Mouse (Mus musculus): ENCODE measurements around the gene Zfand2a. TPM values are rescaled to one million over a fixed set of nuclear protein-coding genes. Genes with fewer than 3 reads are reported as not detected.
A peak's percentile ranks its signal among the peaks of the same experiment; 100 is the strongest.

Gene Zfand2a
- 21.2 and 28.0 TPM in 2 replicates for polyA plus RNA-seq (2012; rRNA removed)

- peak; percentile 100 for DNase-seq (ENCODE audit: low read depth)
- TF ChIP-seq CTCF (IDR thresholded peaks at IDR 0.05; ENCODE audit: borderline replicate concordance, extremely low read depth, insufficient read depth, insufficient read length) (no peak), POLR2A (IDR thresholded peaks at IDR 0.05; ENCODE audit: borderline replicate concordance, extremely low read depth, insufficient read depth, insufficient read length, poor library complexity, severe bottlenecking) (no peak)
These were observed at the start of gene Zfand2a for GRCm38 (mm10) chr5:139484185-139484814. Gene Zfand2a (minus strand): TSS chr5:139484549.

GRCm38 (mm10) chr5:139528851-139529250, 44.5 kb upstream of the Zfand2a start:
- TF ChIP-seq POLR2A (IDR thresholded peaks at IDR 0.05; ENCODE audit: borderline replicate concordance, extremely low read depth, insufficient read depth, insufficient read length, poor library complexity, severe bottlenecking) (no peak), CTCF (IDR thresholded peaks at IDR 0.05; ENCODE audit: borderline replicate concordance, extremely low read depth, insufficient read depth, insufficient read length) (no peak)
- DNase-seq (ENCODE audit: low read depth): no peak

- TF ChIP-seq POLR2A (IDR thresholded peaks at IDR 0.05; ENCODE audit: borderline replicate concordance, extremely low read depth, insufficient read depth, insufficient read length, poor library complexity, severe bottlenecking) (no peak), CTCF (IDR thresholded peaks at IDR 0.05; ENCODE audit: borderline replicate concordance, extremely low read depth, insufficient read depth, insufficient read length) (no peak)
- no peak for DNase-seq (ENCODE audit: low read depth)
These were observed 37.6 kb upstream of the Zfand2a start for GRCm38 (mm10) chr5:139521987-139522386.

GRCm38 (mm10) chr5:139520069-139520834, 35.9 kb upstream of the Zfand2a start:
- peak; percentile 22 for DNase-seq (ENCODE audit: low read depth)
- TF ChIP-seq POLR2A (IDR thresholded peaks at IDR 0.05; ENCODE audit: borderline replicate concordance, extremely low read depth, insufficient read depth, insufficient read length, poor library complexity, severe bottlenecking): no peak

GRCm38 (mm10) chr5:139516281-139516680, 31.9 kb upstream of the Zfand2a start:
- DNase-seq (ENCODE audit: low read depth): peak; percentile 91
- no peak for TF ChIP-seq POLR2A (IDR thresholded peaks at IDR 0.05; ENCODE audit: borderline replicate concordance, extremely low read depth, insufficient read depth, insufficient read length, poor library complexity, severe bottlenecking)

GRCm38 (mm10) chr5:139512201-139512600, 27.9 kb upstream of the Zfand2a start:
- no peak for DNase-seq (ENCODE audit: low read depth)
- TF ChIP-seq CTCF (IDR thresholded peaks at IDR 0.05; ENCODE audit: borderline replicate concordance, extremely low read depth, insufficient read depth, insufficient read length) (no peak), POLR2A (IDR thresholded peaks at IDR 0.05; ENCODE audit: borderline replicate concordance, extremely low read depth, insufficient read depth, insufficient read length, poor library complexity, severe bottlenecking) (no peak)

- no peak for DNase-seq (ENCODE audit: low read depth)
- TF ChIP-seq CTCF (IDR thresholded peaks at IDR 0.05; ENCODE audit: borderline replicate concordance, extremely low read depth, insufficient read depth, insufficient read length) (no peak; the same call in 1 of the 2 replicates), POLR2A (IDR thresholded peaks at IDR 0.05; ENCODE audit: borderline replicate concordance, extremely low read depth, insufficient read depth, insufficient read length, poor library complexity, severe bottlenecking) (no peak)
These were observed 26.5 kb upstream of the Zfand2a start for GRCm38 (mm10) chr5:139510682-139511366.

GRCm38 (mm10) chr5:139506207-139506606, 21.9 kb upstream of the Zfand2a start:
- DNase-seq (ENCODE audit: low read depth): no peak
- TF ChIP-seq CTCF (IDR thresholded peaks at IDR 0.05; ENCODE audit: borderline replicate concordance, extremely low read depth, insufficient read depth, insufficient read length) (no peak), POLR2A (IDR thresholded peaks at IDR 0.05; ENCODE audit: borderline replicate concordance, extremely low read depth, insufficient read depth, insufficient read length, poor library complexity, severe bottlenecking) (no peak)

- TF ChIP-seq CTCF (IDR thresholded peaks at IDR 0.05; ENCODE audit: borderline replicate concordance, extremely low read depth, insufficient read depth, insufficient read length) (peak; percentile 85), POLR2A (IDR thresholded peaks at IDR 0.05; ENCODE audit: borderline replicate concordance, extremely low read depth, insufficient read depth, insufficient read length, poor library complexity, severe bottlenecking) (no peak)
- peak; percentile 68 for DNase-seq (ENCODE audit: low read depth)
These were observed 20.8 kb upstream of the Zfand2a start for GRCm38 (mm10) chr5:139505073-139505606.

GRCm38 (mm10) chr5:139502281-139502680, 17.9 kb upstream of the Zfand2a start:
- no peak for DNase-seq (ENCODE audit: low read depth)
- TF ChIP-seq CTCF (IDR thresholded peaks at IDR 0.05; ENCODE audit: borderline replicate concordance, extremely low read depth, insufficient read depth, insufficient read length) (no peak), POLR2A (IDR thresholded peaks at IDR 0.05; ENCODE audit: borderline replicate concordance, extremely low read depth, insufficient read depth, insufficient read length, poor library complexity, severe bottlenecking) (no peak)

- peak; percentile 8 for DNase-seq (ENCODE audit: low read depth)
- TF ChIP-seq CTCF (IDR thresholded peaks at IDR 0.05; ENCODE audit: borderline replicate concordance, extremely low read depth, insufficient read depth, insufficient read length): no peak
- TF ChIP-seq POLR2A (IDR thresholded peaks at IDR 0.05; ENCODE audit: borderline replicate concordance, extremely low read depth, insufficient read depth, insufficient read length, poor library complexity, severe bottlenecking): no peak
These were observed 14.4 kb upstream of the Zfand2a start for GRCm38 (mm10) chr5:139498791-139499190.
